7 mouse cellular contexts compared by ENCODE assay signal in genomic region chr4:95733397-95734249, GRCm38 (mm10).
DNase-seq lines count a peak whose midpoint lies in the region; ATAC-seq lines count a peak whose summit lies in the region.

No protein-coding gene starts in this region.

- no peaks in the 10 kb centered on the region for H3K27me3 ChIP-seq in embryonic facial prominence, embryonic 15.5 days
- H3K27me3 ChIP-seq in intestine, embryonic 16.5 days (replicated peaks; ENCODE audit: control insufficient read depth, insufficient read depth, low read length), result no peaks in the 10 kb centered on the region

- peak; percentile 37 for DNase-seq in ovary, postnatal 36 days (ENCODE audit: low spot score)
- DNase-seq in ovary, postnatal 14 days (ENCODE audit: low spot score), result no peak
- DNase-seq in lung, postnatal 36 days, result peak; percentile 69
- no peak for DNase-seq in T-cell, adult 2 months (ENCODE audit: low spot score)
- no peak for DNase-seq in spleen, postnatal 10 days (ENCODE audit: low spot score in 2 of 2)

- H3K9ac ChIP-seq in embryonic facial prominence, embryonic 15.5 days, result no peak overlapping the region
- no peak overlapping the region for H3K9ac ChIP-seq in intestine, embryonic 16.5 days (ENCODE audit: low read depth, low read length)

- H3K4me1 ChIP-seq in embryonic facial prominence, embryonic 15.5 days, result peaks cover 14% of the 10 kb centered on the region
- H3K4me1 ChIP-seq in intestine, embryonic 16.5 days (ENCODE audit: control insufficient read depth, insufficient read depth, low read length), result peaks cover 14% of the 10 kb centered on the region

- 21% methylated on average over 6 of the region's 6 CpGs for WGBS in embryonic facial prominence, embryonic 15.5 days
- 39% methylated on average over 6 of the region's 6 CpGs for WGBS in intestine, embryonic 16.5 days

- H3K9me3 ChIP-seq in embryonic facial prominence, embryonic 15.5 days (replicated peaks), result no peaks in the 10 kb centered on the region
- no peaks in the 10 kb centered on the region for H3K9me3 ChIP-seq in intestine, embryonic 16.5 days (ENCODE audit: control insufficient read depth, low read length)

- H3K27ac ChIP-seq in embryonic facial prominence, embryonic 15.5 days (replicated peaks), result peak overlapping the region; percentile 25; the same call in 1 of the 2 replicates
- H3K27ac ChIP-seq in intestine, embryonic 16.5 days (ENCODE audit: low read length), result no peak overlapping the region

- H3K36me3 ChIP-seq in embryonic facial prominence, embryonic 15.5 days, result no peaks in the 10 kb centered on the region
- H3K36me3 ChIP-seq in intestine, embryonic 16.5 days (ENCODE audit: control insufficient read depth, insufficient read depth, low read length), result no peaks in the 10 kb centered on the region

- ATAC-seq in embryonic facial prominence, embryonic 15.5 days (ENCODE audit: insufficient number of reproducible peaks, low FRiP score, low TSS enrichment, low read depth), result 0 out of 2 replicates have a peak, but pooled peaks have one; percentile 29
- ATAC-seq in intestine, embryonic 16.5 days, result 0 out of 2 replicates have a peak, but pooled peaks have one; percentile 2

- H3K4me2 ChIP-seq in embryonic facial prominence, embryonic 15.5 days (replicated peaks), result no peak overlapping the region
- H3K4me2 ChIP-seq in intestine, embryonic 16.5 days (ENCODE audit: low read depth, low read length), result no peak overlapping the region

- H3K4me3 ChIP-seq in embryonic facial prominence, embryonic 15.5 days (replicated peaks), result no peak overlapping the region
- no peak overlapping the region for H3K4me3 ChIP-seq in intestine, embryonic 16.5 days (ENCODE audit: low read length)

Comparison
In these comparisons a context has a peak if more than half of its experiments do, and no peak if none do; other contexts are left out.
1. DNase-seq: peak in ovary, postnatal 36 days (single experiment) and lung, postnatal 36 days (single experiment); none in ovary, postnatal 14 days (single experiment), T-cell, adult 2 months (single experiment) and spleen, postnatal 10 days (0 of 2).